Mouse (Mus musculus) midbrain, postnatal 0 days (tissue): ENCODE measurements around the gene Flrt2. TPM values are rescaled to one million over a fixed set of nuclear protein-coding genes. Genes with fewer than 3 reads are reported as not detected.
A peak's percentile ranks its signal among the peaks of the same experiment; 100 is the strongest.
"Not testable (repeated sequence)": the region's sequence is repeated elsewhere in the genome, so short reads cannot be mapped to it uniquely, and the experiment has no call there.

Experiments used
- ATAC-seq: fragments of 200-750 bp; cut with Nextera tagmentation; 2 replicates; pipeline ENCODE4 v1.8.0; 2017; ENCODE audit warnings: moderate number of reproducible peaks, mild to moderate bottlenecking, moderate TSS enrichment, moderate library complexity; ENCODE audit not compliant: low FRiP score
- DNase-seq: peaks from one replicate; pipeline ENCODE4 v3.0.0-alpha.2; 2015; ENCODE audit warnings: low spot score
- H3K27ac ChIP-seq: fragments of 300-500 bp; sonication (generic); 2 replicates; pipeline ENCODE4 v1.5.1; 2014; ENCODE audit warnings: low read depth, mild to moderate bottlenecking, low read length, mixed read lengths
- H3K27me3 ChIP-seq: fragments of 300-500 bp; sonication (generic); 2 replicates; pipeline ENCODE4 v1.6.1; 2014; ENCODE audit warnings: low read length, control low read depth, mixed read lengths; ENCODE audit not compliant: insufficient read depth
- H3K36me3 ChIP-seq: fragments of 300-500 bp; sonication (generic); 2 replicates; pipeline ENCODE4 v1.6.1; 2014; ENCODE audit warnings: low read length, control low read depth, mixed read lengths; ENCODE audit not compliant: insufficient read depth
- H3K4me1 ChIP-seq: fragments of 300-500 bp; sonication (generic); 2 replicates; pipeline ENCODE4 v1.6.1; 2014; ENCODE audit warnings: mild to moderate bottlenecking, control low read depth, antibody characterized with exemption, low read length, mixed read lengths; ENCODE audit not compliant: insufficient read depth
- H3K4me2 ChIP-seq: fragments of 300-500 bp; sonication (generic); 2 replicates; pipeline ENCODE4 v1.6.1; 2014; ENCODE audit warnings: low read depth, mild to moderate bottlenecking, low read length, mixed read lengths; ENCODE audit not compliant: poor library complexity, severe bottlenecking
- H3K4me3 ChIP-seq: fragments of 300-500 bp; sonication (generic); 2 replicates; pipeline ENCODE4 v1.5.1; 2014; ENCODE audit warnings: low read depth, mild to moderate bottlenecking, low read length, moderate library complexity
- H3K9ac ChIP-seq: fragments of 300-500 bp; sonication (generic); replicated peaks from 2 replicates; pipeline ENCODE4 v1.6.1; 2014; ENCODE audit warnings: mild to moderate bottlenecking, low read length, moderate library complexity, mixed read lengths; ENCODE audit not compliant: poor library complexity, severe bottlenecking
- H3K9me3 ChIP-seq: fragments of 300-500 bp; sonication (generic); 2 replicates; pipeline ENCODE4 v1.6.1; 2016; ENCODE audit warnings: low read length, control low read depth
- CTCF ChIP-seq: IDR thresholded peaks from 2 replicates; pipeline ENCODE4 v1.5.1; 2016; ENCODE audit warnings: antibody characterized with exemption, mild to moderate bottlenecking
- WGBS: fragments of 180-500 bp; shearing (Covaris S2); extraction: QIAGEN DNeasy Blood & Tissue Kit; methylation state at CpG from one replicate; pipeline ENCODE4 v1.1.7; 2014; 5-methylcytosine and 5-hydroxymethylcytosine counted together
- polyA plus RNA-seq: library from polyadenylated mRNA; unstranded; fragments of >200 nt; fragmentation: Nextera tagmentation; extraction: Ambion mirVana; gene quantifications from 2 replicates; pipeline ENCODE4 v1.2.1, GENCODE M21; 2015
- total RNA-seq: library from RNA; depleted of rRNA; stranded (reverse); fragments of >200 nt; gene quantifications from 2 replicates; pipeline ENCODE4 v1.2.3, GENCODE M21; 2014; rRNA removed

Flrt2 gene
- total RNA-seq (44.6 and 49.0 TPM in 2 replicates), polyA plus RNA-seq (12.3 and 12.8 TPM in 2 replicates)

DNA sequence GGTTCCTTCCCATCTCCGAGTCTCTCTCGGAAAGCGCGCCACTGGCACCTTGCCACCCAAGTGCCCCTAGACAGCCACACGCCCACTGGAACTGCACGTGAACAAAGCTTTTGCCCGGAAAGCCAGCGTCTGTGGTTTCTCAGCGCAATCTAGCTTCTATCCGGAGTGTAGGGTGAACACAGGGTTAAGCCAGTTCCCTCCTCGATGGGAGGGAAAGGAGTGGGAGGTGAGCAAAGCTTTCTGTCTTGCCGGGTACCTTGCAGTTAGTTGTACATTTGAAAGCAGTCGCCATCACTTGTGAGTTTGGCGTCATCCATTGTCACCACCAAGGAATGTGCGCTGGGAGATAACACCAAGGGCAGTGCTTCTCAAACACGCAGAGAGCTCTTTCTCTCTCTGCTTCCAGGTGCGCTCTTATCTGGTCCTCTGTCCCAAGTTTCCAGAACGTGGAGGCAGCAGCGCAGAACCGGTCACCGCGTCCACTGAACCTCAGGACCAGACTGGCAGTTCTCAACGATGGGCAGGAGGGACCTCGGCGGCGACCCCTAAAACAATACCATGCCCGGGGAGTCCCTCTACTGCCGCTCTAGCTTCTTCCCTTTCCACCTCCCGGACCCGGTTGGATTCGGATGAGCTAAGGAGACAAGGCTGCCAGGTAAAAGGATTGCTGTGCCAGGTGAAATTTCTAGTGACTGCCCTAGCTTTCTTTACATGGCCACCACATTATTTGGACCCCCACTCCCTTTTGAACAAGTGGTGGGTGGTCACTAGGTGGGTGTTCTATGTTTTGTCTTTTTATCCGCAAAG, at the start of gene Flrt2:
TSS of gene Flrt2 (plus strand) at position 266 of the 807 bp plus-strand sequence.
- Histone ChIP-seq H3K4me3 (peak within 1 kb of the TSS; percentile 90), H3K9me3 (no peaks in the 10 kb centered on the region), H3K27me3 (no peaks in the 10 kb centered on the region), H3K27ac (peak within 1 kb of the TSS; percentile 88), H3K4me2 (peak within 1 kb of the TSS; percentile 82), H3K4me1 (peaks cover 3% of the 10 kb centered on the region), H3K36me3 (no peaks in the 10 kb centered on the region), H3K9ac (peak within 1 kb of the TSS; percentile 86)
- DNase-seq (peak; percentile 58), ATAC-seq (no peak)
- WGBS, result under 1% methylated on average over 32 of the region's 32 CpGs
- peak; percentile 4; the same call in 1 of the 2 replicates for TF ChIP-seq CTCF

DNA sequence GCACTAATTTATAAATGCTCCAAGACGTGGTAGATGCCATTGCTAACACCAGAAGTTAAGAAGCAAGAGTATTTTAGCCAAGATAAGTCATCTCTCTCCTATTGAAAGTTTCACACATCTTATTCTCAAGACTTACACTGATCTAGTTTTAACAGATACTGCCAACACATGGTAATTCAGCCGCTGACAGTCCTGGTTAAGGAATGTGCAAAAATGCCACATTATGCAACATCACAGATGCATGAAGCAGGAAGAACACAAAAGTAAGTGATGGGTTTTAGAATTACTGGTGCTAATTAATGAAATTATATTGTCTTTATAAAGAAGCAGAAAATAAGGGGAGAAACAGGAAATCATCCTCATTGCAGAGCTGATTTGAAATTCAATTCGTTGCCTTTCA, 49.8 kb upstream of the Flrt2 start:
- no peaks in the 10 kb centered on the region for H3K4me1 ChIP-seq
- H3K9ac ChIP-seq, result no peak overlapping the region
- H3K36me3 ChIP-seq, result no peaks in the 10 kb centered on the region
- 76% methylated on average over 3 of the region's 3 CpGs for WGBS
- H3K4me3 ChIP-seq, result no peak overlapping the region
- no peaks in the 10 kb centered on the region for H3K9me3 ChIP-seq
- no peaks in the 10 kb centered on the region for H3K27me3 ChIP-seq
- DNase-seq, result no peak
- no peak overlapping the region for H3K4me2 ChIP-seq
- TF ChIP-seq CTCF, result no peak
- no peak for ATAC-seq
- H3K27ac ChIP-seq, result no peak overlapping the region

DNA sequence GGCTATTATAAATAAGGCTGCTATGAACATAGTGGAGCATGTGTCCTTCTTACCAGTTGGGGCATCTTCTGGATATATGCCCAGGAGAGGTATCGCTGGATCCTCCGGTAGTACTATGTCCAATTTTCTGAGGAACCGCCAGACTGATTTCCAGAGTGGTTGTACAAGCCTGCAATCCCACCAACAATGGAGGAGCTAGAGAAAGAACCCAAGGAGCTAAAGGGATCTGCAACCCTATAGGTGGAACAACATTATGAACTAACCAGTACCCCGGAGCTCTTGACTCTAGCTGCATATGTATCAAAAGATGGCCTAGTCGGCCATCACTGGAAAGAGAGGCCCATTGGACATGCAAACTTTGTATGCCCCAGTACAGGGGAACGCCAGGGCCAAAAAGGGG, 44.8 kb upstream of the Flrt2 start:
- H3K4me3 ChIP-seq, ATAC-seq, H3K36me3 ChIP-seq, H3K4me2 ChIP-seq, H3K27ac ChIP-seq, DNase-seq, H3K4me1 ChIP-seq, H3K9ac ChIP-seq, H3K9me3 ChIP-seq, H3K27me3 ChIP-seq: not testable (repeated sequence)
- WGBS, result 91% methylated on average over 1 of the region's 6 CpGs

DNA sequence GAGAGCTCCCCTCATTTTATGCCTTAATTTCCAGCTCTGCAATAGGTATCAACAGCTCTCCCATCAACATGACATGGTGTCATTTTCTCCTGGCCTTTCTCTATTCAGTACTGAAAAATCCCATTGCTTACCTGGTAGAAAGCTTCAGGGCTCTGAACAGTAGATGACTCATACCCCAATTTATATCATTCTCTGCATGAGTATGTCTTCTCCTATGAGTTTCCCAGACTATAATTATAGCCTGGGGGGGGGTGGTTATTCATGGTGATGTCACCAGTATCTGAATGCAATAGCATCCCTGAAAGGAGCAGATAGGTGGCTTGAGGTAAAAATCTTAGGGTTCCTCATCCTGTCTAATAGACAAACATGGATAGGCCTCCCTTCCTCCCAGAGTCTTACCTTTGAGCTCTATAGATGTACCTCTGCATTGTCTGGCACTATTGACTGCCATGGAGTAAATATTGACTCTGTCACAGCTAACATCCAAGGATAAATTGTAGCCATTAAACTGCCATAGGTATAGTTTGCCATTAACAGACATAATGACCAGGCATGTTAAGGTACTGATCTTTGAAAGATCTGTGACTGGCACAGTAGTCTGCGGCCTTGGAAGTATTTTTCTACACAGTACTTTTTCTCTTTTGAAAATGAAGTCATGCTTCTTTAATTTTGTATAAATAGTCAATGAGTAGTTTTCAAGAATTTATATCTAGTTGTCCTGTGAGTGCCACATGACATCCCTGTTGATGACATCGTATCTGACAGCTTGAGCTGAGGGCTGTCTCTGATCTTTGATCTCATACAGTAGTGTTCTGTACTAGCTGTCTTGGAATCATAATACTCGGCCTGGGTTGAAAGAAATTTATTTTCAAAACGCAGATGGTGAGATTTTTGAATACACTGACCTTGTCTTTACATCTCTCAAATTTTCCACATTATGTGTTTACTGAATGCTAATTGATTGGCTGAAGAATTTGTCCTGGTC, 39.6 kb upstream of the Flrt2 start:
- Histone ChIP-seq H3K4me1 (no peaks in the 10 kb centered on the region), H3K4me2 (no peak overlapping the region), H3K36me3 (no peaks in the 10 kb centered on the region), H3K9ac (no peak overlapping the region), H3K27me3 (no peaks in the 10 kb centered on the region), H3K27ac (no peak overlapping the region), H3K9me3 (no peaks in the 10 kb centered on the region), H3K4me3 (no peak overlapping the region)
- WGBS, result 77% methylated on average over 4 of the region's 4 CpGs
- no peak for TF ChIP-seq CTCF
- ATAC-seq, result no peak
- DNase-seq, result no peak

DNA sequence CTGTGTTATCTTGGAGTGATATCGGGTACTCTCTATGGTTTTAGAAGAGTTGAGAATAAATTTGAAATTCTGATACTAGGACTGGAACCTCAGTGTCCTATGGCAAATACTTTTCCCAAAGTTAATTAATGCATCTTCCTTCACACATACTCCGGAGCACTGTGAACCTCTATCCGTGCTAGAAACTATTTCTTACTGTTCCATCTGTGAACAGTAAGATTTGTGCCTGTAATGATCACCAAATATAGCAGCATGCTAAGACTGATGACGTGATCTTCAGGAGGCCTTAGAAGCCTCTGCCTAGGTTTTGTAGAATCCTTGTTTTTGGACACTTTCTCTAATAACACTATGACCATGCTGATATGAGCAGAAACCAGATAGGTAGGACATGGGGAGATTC, 35.4 kb upstream of the Flrt2 start:
- 93% methylated on average over 4 of the region's 4 CpGs for WGBS
- no peak for TF ChIP-seq CTCF
- Histone ChIP-seq H3K9ac (no peak overlapping the region), H3K36me3 (no peaks in the 10 kb centered on the region), H3K27me3 (no peaks in the 10 kb centered on the region), H3K4me2 (no peak overlapping the region), H3K27ac (no peak overlapping the region), H3K9me3 (no peaks in the 10 kb centered on the region), H3K4me3 (no peak overlapping the region), H3K4me1 (no peaks in the 10 kb centered on the region)
- DNase-seq, result no peak
- no peak for ATAC-seq

DNA sequence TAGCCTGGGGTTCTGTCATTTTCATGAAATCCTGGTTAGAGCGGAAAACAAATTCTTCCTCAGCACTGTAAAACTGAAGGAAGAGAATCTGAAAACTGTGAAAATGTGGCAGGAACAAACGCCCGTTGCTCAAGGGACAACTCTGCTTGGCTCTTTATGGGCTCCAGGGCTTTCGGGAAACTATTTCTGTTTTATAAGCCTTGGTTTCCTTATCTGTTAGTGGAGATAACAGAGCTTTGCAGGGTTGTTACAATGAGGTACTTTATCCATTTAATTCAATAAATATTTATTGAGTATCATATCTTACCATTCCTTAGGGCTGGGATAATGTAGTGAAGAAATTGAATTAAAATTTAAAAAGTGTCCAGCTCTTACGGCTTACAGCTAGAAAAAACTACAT, 24.7 kb upstream of the Flrt2 start:
- DNase-seq, result no peak
- no peak for TF ChIP-seq CTCF
- H3K36me3 ChIP-seq, result no peaks in the 10 kb centered on the region
- H3K27ac ChIP-seq, result no peak overlapping the region
- WGBS, result 74% methylated on average over 5 of the region's 5 CpGs
- H3K9ac ChIP-seq, result no peak overlapping the region
- H3K27me3 ChIP-seq, result no peaks in the 10 kb centered on the region
- H3K4me1 ChIP-seq, result no peaks in the 10 kb centered on the region
- no peaks in the 10 kb centered on the region for H3K9me3 ChIP-seq
- H3K4me2 ChIP-seq, result no peak overlapping the region
- H3K4me3 ChIP-seq, result no peak overlapping the region
- ATAC-seq, result no peak
